Mouse (Mus musculus): ENCODE measurements around the gene Elp5. TPM values are rescaled to one million over a fixed set of nuclear protein-coding genes. Genes with fewer than 3 reads are reported as not detected.

The Elp5 gene
- polyA plus RNA-seq, 1 experiment from 2014 or later: 29.9 TPM

- WGBS (ENCODE audit: missing documents): 29% methylated on average over 29 of the region's 29 CpGs
Measured at GRCm38 (mm10) chr11:69947337-69948065, 34.8 kb downstream of the Elp5 start.

GRCm38 (mm10) chr11:69945997-69946891, 36.1 kb downstream of the Elp5 start:
- WGBS (ENCODE audit: missing documents): 88% methylated on average over 18 of the region's 18 CpGs
- H3K4me3 ChIP-seq (ENCODE audit: inconsistent target): no peak overlapping the region
- H3K79me2 ChIP-seq (ENCODE audit: inconsistent target): no peaks in the 10 kb centered on the region
- no peaks in the 10 kb centered on the region for H3K36me3 ChIP-seq (ENCODE audit: inconsistent target)
- H3K27ac ChIP-seq: no peak overlapping the region

More at GRCm38 (mm10) chr11:69947337-69948065, 34.8 kb downstream of the Elp5 start:
- Histone ChIP-seq H3K27ac (no peak overlapping the region), H3K79me2 (ENCODE audit: inconsistent target) (no peaks in the 10 kb centered on the region), H3K4me3 (ENCODE audit: inconsistent target) (no peak overlapping the region), H3K36me3 (ENCODE audit: inconsistent target) (no peaks in the 10 kb centered on the region)

- Histone ChIP-seq H3K79me2 (ENCODE audit: inconsistent target) (no peaks in the 10 kb centered on the region), H3K27ac (no peak overlapping the region), H3K4me3 (ENCODE audit: inconsistent target) (no peak overlapping the region), H3K36me3 (ENCODE audit: inconsistent target) (no peaks in the 10 kb centered on the region)
- 92% methylated on average over 13 of the region's 13 CpGs for WGBS (ENCODE audit: missing documents)
Measured at GRCm38 (mm10) chr11:69945216-69945615, 37.1 kb downstream of the Elp5 start.

GRCm38 (mm10) chr11:69940962-69941361, 41.4 kb downstream of the Elp5 start:
- Histone ChIP-seq H3K79me2 (ENCODE audit: inconsistent target) (no peaks in the 10 kb centered on the region), H3K36me3 (ENCODE audit: inconsistent target) (no peaks in the 10 kb centered on the region), H3K4me3 (ENCODE audit: inconsistent target) (no peak overlapping the region), H3K27ac (no peak overlapping the region)
- WGBS (ENCODE audit: missing documents): 95% methylated on average over 4 of the region's 4 CpGs

- Histone ChIP-seq H3K27ac (no peak overlapping the region), H3K36me3 (ENCODE audit: inconsistent target) (no peaks in the 10 kb centered on the region), H3K79me2 (ENCODE audit: inconsistent target) (no peaks in the 10 kb centered on the region), H3K4me3 (ENCODE audit: inconsistent target) (no peak overlapping the region)
- WGBS (ENCODE audit: missing documents): 92% methylated on average over 17 of the region's 17 CpGs
Measured at GRCm38 (mm10) chr11:69939731-69940130, 42.6 kb downstream of the Elp5 start.

GRCm38 (mm10) chr11:69939181-69939580, 43.1 kb downstream of the Elp5 start:
- Histone ChIP-seq H3K79me2 (ENCODE audit: inconsistent target) (no peaks in the 10 kb centered on the region), H3K27ac (no peak overlapping the region), H3K4me3 (ENCODE audit: inconsistent target) (no peak overlapping the region), H3K36me3 (ENCODE audit: inconsistent target) (no peaks in the 10 kb centered on the region)
- 83% methylated on average over 5 of the region's 5 CpGs for WGBS (ENCODE audit: missing documents)

- WGBS (ENCODE audit: missing documents): 80% methylated on average over 9 of the region's 9 CpGs
- Histone ChIP-seq H3K79me2 (ENCODE audit: inconsistent target) (no peaks in the 10 kb centered on the region), H3K4me3 (ENCODE audit: inconsistent target) (no peak overlapping the region), H3K36me3 (ENCODE audit: inconsistent target) (no peaks in the 10 kb centered on the region), H3K27ac (no peak overlapping the region)
Measured at GRCm38 (mm10) chr11:69938401-69938979, 43.8 kb downstream of the Elp5 start.

GRCm38 (mm10) chr11:69937834-69938233, 44.5 kb downstream of the Elp5 start:
- WGBS (ENCODE audit: missing documents): 77% methylated on average over 5 of the region's 5 CpGs

GRCm38 (mm10) chr11:69937385-69937784, 44.9 kb downstream of the Elp5 start:
- Histone ChIP-seq H3K27ac (no peak overlapping the region), H3K4me3 (ENCODE audit: inconsistent target) (no peak overlapping the region), H3K79me2 (ENCODE audit: inconsistent target) (no peaks in the 10 kb centered on the region), H3K36me3 (ENCODE audit: inconsistent target) (no peaks in the 10 kb centered on the region)
- 52% methylated on average over 4 of the region's 4 CpGs for WGBS (ENCODE audit: missing documents)

More at GRCm38 (mm10) chr11:69937834-69938233, 44.5 kb downstream of the Elp5 start:
- H3K36me3 ChIP-seq (ENCODE audit: inconsistent target): no peaks in the 10 kb centered on the region
- no peak overlapping the region for H3K4me3 ChIP-seq (ENCODE audit: inconsistent target)
- H3K27ac ChIP-seq: no peak overlapping the region
- no peaks in the 10 kb centered on the region for H3K79me2 ChIP-seq (ENCODE audit: inconsistent target)

- H3K4me3 ChIP-seq (ENCODE audit: inconsistent target): no peak overlapping the region
- H3K79me2 ChIP-seq (ENCODE audit: inconsistent target): no peaks in the 10 kb centered on the region
- no peak overlapping the region for H3K27ac ChIP-seq
- 74% methylated on average over 8 of the region's 9 CpGs for whole genome bisulfite sequencing (ENCODE audit: missing documents)
- no peaks in the 10 kb centered on the region for H3K36me3 ChIP-seq (ENCODE audit: inconsistent target)
Measured at GRCm38 (mm10) chr11:69936714-69937347, 45.5 kb downstream of the Elp5 start.

- Histone ChIP-seq H3K36me3 (ENCODE audit: inconsistent target) (no peaks in the 10 kb centered on the region), H3K79me2 (ENCODE audit: inconsistent target) (no peaks in the 10 kb centered on the region), H3K4me3 (ENCODE audit: inconsistent target) (no peak overlapping the region), H3K27ac (no peak overlapping the region)
- 2% methylated on average over 25 of the region's 30 CpGs for WGBS (ENCODE audit: missing documents)
Measured at GRCm38 (mm10) chr11:69936156-69936555, 46.2 kb downstream of the Elp5 start.

- Histone ChIP-seq H3K79me2 (ENCODE audit: inconsistent target) (no peaks in the 10 kb centered on the region), H3K27ac (no peak within 1 kb of the TSS), H3K36me3 (ENCODE audit: inconsistent target) (no peaks in the 10 kb centered on the region), H3K4me3 (ENCODE audit: inconsistent target) (no peak within 1 kb of the TSS)
- WGBS (ENCODE audit: missing documents): 2% methylated on average over 62 of the region's 62 CpGs
Measured at GRCm38 (mm10) chr11:69935137-69935879, 47.0 kb downstream of the Elp5 start, which contains the start of gene Ybx2. TSS of gene Ybx2 (plus strand) at chr11:69935796.

GRCm38 (mm10) chr11:69934681-69935080, 47.6 kb downstream of the Elp5 start:
- no peak overlapping the region for H3K27ac ChIP-seq
- no peaks in the 10 kb centered on the region for H3K79me2 ChIP-seq (ENCODE audit: inconsistent target)
- no peak overlapping the region for H3K4me3 ChIP-seq (ENCODE audit: inconsistent target)
- H3K36me3 ChIP-seq (ENCODE audit: inconsistent target): no peaks in the 10 kb centered on the region
- 22% methylated on average over 6 of the region's 6 CpGs for whole genome bisulfite sequencing (ENCODE audit: missing documents)

- WGBS (ENCODE audit: missing documents): 2% methylated on average over 17 of the region's 18 CpGs
- Histone ChIP-seq H3K79me2 (ENCODE audit: inconsistent target) (no peaks in the 10 kb centered on the region), H3K4me3 (ENCODE audit: inconsistent target) (no peak overlapping the region), H3K36me3 (ENCODE audit: inconsistent target) (no peaks in the 10 kb centered on the region), H3K27ac (no peak overlapping the region)
Measured at GRCm38 (mm10) chr11:69934169-69934568, 48.1 kb downstream of the Elp5 start.

All from macrophage (primary cell).